Mouse (Mus musculus): ENCODE measurements around the gene Ppp3r1.
A peak's percentile ranks its signal among the peaks of the same experiment; 100 is the strongest.
"Not testable (repeated sequence)": the region's sequence is repeated elsewhere in the genome, so short reads cannot be mapped to it uniquely, and the experiment has no call there.

Gene Ppp3r1

GRCm38 (mm10) chr11:17200936-17201335 lies 41.9 kb downstream of the Ppp3r1 start:
- DNase-seq, result no peak

- no peak for DNase-seq
Measured at GRCm38 (mm10) chr11:17202481-17202880, 43.4 kb downstream of the Ppp3r1 start.

GRCm38 (mm10) chr11:17211258-17212140 lies 52.4 kb downstream of the Ppp3r1 start, which contains the start of gene Pno1:
Gene Pno1 (minus strand): TSS chr11:17211568.
- peak; percentile 99 for DNase-seq

DNA sequence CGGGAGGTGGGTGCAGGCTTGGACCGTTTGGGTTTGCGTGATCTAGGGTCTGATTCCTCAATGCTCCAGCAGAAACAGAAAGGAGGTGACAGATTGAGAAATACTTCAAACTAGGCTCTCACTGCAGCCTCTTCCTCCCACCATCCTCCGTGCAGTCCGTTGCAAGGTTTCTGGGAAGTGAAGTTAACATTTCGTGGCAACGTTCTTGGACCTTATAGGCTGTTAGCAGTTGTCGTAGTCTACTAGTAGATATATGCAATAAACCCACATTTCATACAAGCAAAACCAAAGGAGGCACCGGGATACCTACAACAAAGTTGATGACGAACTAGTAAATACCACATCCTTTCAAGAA lies 53.1 kb downstream of the Ppp3r1 start:
- DNase-seq, result peak; percentile 10

GRCm38 (mm10) chr11:17212903-17213509 lies 53.9 kb downstream of the Ppp3r1 start:
- no peak for DNase-seq

- DNase-seq, result no peak
Measured at GRCm38 (mm10) chr11:17215475-17215874, 56.4 kb downstream of the Ppp3r1 start.

DNA sequence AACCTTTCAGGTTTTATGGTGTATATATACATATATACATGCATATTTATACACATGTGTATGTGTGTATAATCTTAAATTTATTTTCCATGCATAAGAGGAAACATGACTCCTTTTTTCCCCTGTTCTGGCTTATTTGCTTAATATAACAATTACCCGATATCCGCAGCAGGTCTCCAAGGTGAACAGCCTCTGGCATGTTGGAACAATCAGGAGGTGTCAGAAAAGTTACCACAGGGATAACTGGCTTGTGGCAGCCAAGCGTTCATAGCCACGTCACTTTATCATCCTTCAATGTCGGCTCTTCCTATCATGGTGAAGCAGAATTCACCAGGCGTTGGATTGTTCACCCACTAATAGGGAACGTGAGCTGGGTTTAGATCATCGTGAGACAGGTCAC lies 62.1 kb downstream of the Ppp3r1 start:
- DNase-seq, result no peak

DNA sequence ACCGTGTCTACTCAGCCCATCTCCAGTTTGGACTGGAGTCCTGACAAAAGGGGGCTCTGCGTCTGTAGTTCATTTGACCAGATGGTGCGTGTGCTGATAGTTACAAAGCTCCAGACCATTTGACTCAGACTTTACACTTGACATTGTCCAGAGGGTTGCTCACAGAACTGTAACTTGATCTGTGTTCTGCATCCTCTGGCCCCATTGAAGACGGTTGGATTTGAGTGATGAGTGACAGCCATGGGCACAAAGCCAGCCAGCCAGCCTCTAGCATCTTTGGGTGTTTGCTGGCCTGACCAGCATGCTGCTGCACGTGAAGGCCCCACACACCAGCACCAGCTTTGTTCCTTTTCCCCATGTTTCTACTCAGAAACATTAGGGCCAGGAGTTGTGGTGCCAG lies 73.7 kb downstream of the Ppp3r1 start:
- DNase-seq, result no peak

GRCm38 (mm10) chr11:17236449-17237037 lies 77.5 kb downstream of the Ppp3r1 start:
- no peak for DNase-seq

DNA sequence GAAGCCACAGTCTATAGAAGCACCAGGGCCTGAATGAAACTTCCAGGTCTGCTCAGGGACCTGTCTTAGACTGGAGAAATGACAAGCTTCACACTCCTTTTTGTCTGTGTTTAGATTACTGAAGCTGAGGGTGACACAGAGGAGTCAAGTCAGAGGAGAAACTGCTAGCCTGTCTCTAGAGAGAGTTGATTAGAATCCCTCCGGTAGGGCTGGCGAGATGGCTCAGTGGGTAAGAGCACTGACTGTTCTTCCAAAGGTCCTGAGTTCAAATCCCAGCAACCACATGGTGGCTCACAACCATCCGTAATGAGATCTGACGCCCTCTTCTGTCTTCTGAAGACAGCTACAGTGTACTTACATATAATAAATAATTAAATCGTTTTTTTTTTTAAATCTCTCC lies 79.5 kb downstream of the Ppp3r1 start:
- DNase-seq, result not testable (repeated sequence)

GRCm38 (mm10) chr11:17248715-17249114 lies 89.7 kb downstream of the Ppp3r1 start:
- no peak for DNase-seq

Measured in lung, postnatal 36 days (tissue).